Mouse (Mus musculus): ENCODE measurements at regions not wholly inside any gene's neighbourhood (a gene's known extent, or its start where the extent isn't known, plus 50 kb on each side); places are given as distances from the start of the nearest gene placed in this dataset.
A peak's percentile ranks its signal among the peaks of the same experiment; 100 is the strongest.

- H3K36me3 ChIP-seq (ENCODE audit: control insufficient read depth, insufficient read depth, low read length), result no peaks in the 10 kb centered on the region
- no peaks in the 10 kb centered on the region for H3K27me3 ChIP-seq (ENCODE audit: control insufficient read depth, insufficient read depth, low read length)
- TF ChIP-seq POLR2A (IDR thresholded peaks at IDR 0.05; ENCODE audit: low read depth, low read length), result no peak
- TF ChIP-seq CTCF (IDR thresholded peaks at IDR 0.05; ENCODE audit: extremely low read depth, insufficient read length, insufficient replicate concordance, low read depth, low read length), result no peak
- H3K4me3 ChIP-seq (ENCODE audit: low read depth, low read length), result no peak overlapping the region
- peaks cover 22% of the 10 kb centered on the region; the same call in 1 of the 2 replicates for H3K4me1 ChIP-seq (ENCODE audit: control insufficient read depth, insufficient read depth, insufficient read length, low read length)
- WGBS, result 24% methylated on average over 1 of the region's 1 CpGs
- peak overlapping the region; percentile 65 for H3K27ac ChIP-seq (ENCODE audit: insufficient read depth, low read depth, low read length)
Measured at GRCm38 (mm10) chr5:28562917-28563316, 95.9 kb upstream of the Shh start.

- WGBS, result 81% methylated on average over 2 of the region's 2 CpGs
- H3K36me3 ChIP-seq (ENCODE audit: control insufficient read depth, insufficient read depth, low read length), result no peaks in the 10 kb centered on the region
- no peak overlapping the region for H3K27ac ChIP-seq (ENCODE audit: insufficient read depth, low read depth, low read length)
- H3K27me3 ChIP-seq (ENCODE audit: control insufficient read depth, insufficient read depth, low read length), result no peaks in the 10 kb centered on the region
- H3K4me1 ChIP-seq (ENCODE audit: control insufficient read depth, insufficient read depth, insufficient read length, low read length), result peaks cover 4% of the 10 kb centered on the region; the same call in 1 of the 2 replicates
- H3K4me3 ChIP-seq (ENCODE audit: low read depth, low read length), result no peak overlapping the region
- no peak for TF ChIP-seq CTCF (IDR thresholded peaks at IDR 0.05; ENCODE audit: extremely low read depth, insufficient read length, insufficient replicate concordance, low read depth, low read length)
- no peak for TF ChIP-seq POLR2A (IDR thresholded peaks at IDR 0.05; ENCODE audit: low read depth, low read length)
Measured at GRCm38 (mm10) chr5:28553543-28553942, 86.5 kb upstream of the Shh start.

- Histone ChIP-seq H3K27me3 (ENCODE audit: control insufficient read depth, insufficient read depth, low read length) (no peaks in the 10 kb centered on the region), H3K4me1 (ENCODE audit: control insufficient read depth, insufficient read depth, insufficient read length, low read length) (no peaks in the 10 kb centered on the region), H3K4me3 (ENCODE audit: low read depth, low read length) (no peak overlapping the region), H3K27ac (ENCODE audit: insufficient read depth, low read depth, low read length) (no peak overlapping the region), H3K36me3 (ENCODE audit: control insufficient read depth, insufficient read depth, low read length) (no peaks in the 10 kb centered on the region)
- 46% methylated on average over 6 of the region's 6 CpGs for WGBS
- TF ChIP-seq CTCF (IDR thresholded peaks at IDR 0.05; ENCODE audit: extremely low read depth, insufficient read length, insufficient replicate concordance, low read depth, low read length) (no peak), POLR2A (IDR thresholded peaks at IDR 0.05; ENCODE audit: low read depth, low read length) (no peak)
Measured at GRCm38 (mm10) chr5:28530202-28530855, 63.3 kb upstream of the Shh start.

- Histone ChIP-seq H3K27ac (ENCODE audit: insufficient read depth, low read depth, low read length) (no peak overlapping the region), H3K4me3 (ENCODE audit: low read depth, low read length) (no peak overlapping the region), H3K36me3 (ENCODE audit: control insufficient read depth, insufficient read depth, low read length) (no peaks in the 10 kb centered on the region), H3K27me3 (ENCODE audit: control insufficient read depth, insufficient read depth, low read length) (no peaks in the 10 kb centered on the region), H3K4me1 (ENCODE audit: control insufficient read depth, insufficient read depth, insufficient read length, low read length) (no peaks in the 10 kb centered on the region)
- WGBS, result 64% methylated on average over 3 of the region's 3 CpGs
- TF ChIP-seq CTCF (IDR thresholded peaks at IDR 0.05; ENCODE audit: extremely low read depth, insufficient read length, insufficient replicate concordance, low read depth, low read length) (no peak), POLR2A (IDR thresholded peaks at IDR 0.05; ENCODE audit: low read depth, low read length) (no peak)
Measured at GRCm38 (mm10) chr5:28526435-28526834, 59.4 kb upstream of the Shh start.

- H3K27me3 ChIP-seq (ENCODE audit: control insufficient read depth, insufficient read depth, low read length), result no peaks in the 10 kb centered on the region
- H3K27ac ChIP-seq (ENCODE audit: insufficient read depth, low read depth, low read length), result no peak overlapping the region
- no peaks in the 10 kb centered on the region for H3K36me3 ChIP-seq (ENCODE audit: control insufficient read depth, insufficient read depth, low read length)
- no peak for TF ChIP-seq POLR2A (IDR thresholded peaks at IDR 0.05; ENCODE audit: low read depth, low read length)
- no peak for TF ChIP-seq CTCF (IDR thresholded peaks at IDR 0.05; ENCODE audit: extremely low read depth, insufficient read length, insufficient replicate concordance, low read depth, low read length)
- WGBS, result 17% methylated on average over 9 of the region's 9 CpGs
- no peaks in the 10 kb centered on the region for H3K4me1 ChIP-seq (ENCODE audit: control insufficient read depth, insufficient read depth, insufficient read length, low read length)
- no peak overlapping the region for H3K4me3 ChIP-seq (ENCODE audit: low read depth, low read length)
Measured at GRCm38 (mm10) chr5:28520800-28521707, 54.0 kb upstream of the Shh start.

- H3K36me3 ChIP-seq (ENCODE audit: control insufficient read depth, insufficient read depth, low read length), result no peaks in the 10 kb centered on the region
- H3K27ac ChIP-seq (ENCODE audit: insufficient read depth, low read depth, low read length), result no peak overlapping the region
- no peaks in the 10 kb centered on the region for H3K27me3 ChIP-seq (ENCODE audit: control insufficient read depth, insufficient read depth, low read length)
- no peak overlapping the region for H3K4me3 ChIP-seq (ENCODE audit: low read depth, low read length)
- H3K4me1 ChIP-seq (ENCODE audit: control insufficient read depth, insufficient read depth, insufficient read length, low read length), result no peaks in the 10 kb centered on the region
- 78% methylated on average over 3 of the region's 3 CpGs for WGBS
- peak; percentile 47; the same call in 1 of the 2 replicates for TF ChIP-seq CTCF (IDR thresholded peaks at IDR 0.05; ENCODE audit: extremely low read depth, insufficient read length, insufficient replicate concordance, low read depth, low read length)
- TF ChIP-seq POLR2A (IDR thresholded peaks at IDR 0.05; ENCODE audit: low read depth, low read length), result no peak
Measured at GRCm38 (mm10) chr5:28519059-28519543, 52.0 kb upstream of the Shh start.
